In genomic region chr2:38547793-38548517, GRCm38 (mm10) we compare ENCODE assay signal across 20 mouse cellular contexts. TPM values are rescaled to one million over a fixed set of nuclear protein-coding genes. Genes with fewer than 3 reads are reported as not detected.
DNase-seq lines count a peak whose midpoint lies in the region; ATAC-seq and TF ChIP-seq lines count a peak whose summit lies in the region.
"Had no signal": no experiment of that assay in that cellular context is flagged by ENCODE, and none has a peak within 500 bp of the region (broad histone marks: within the 10 kb centered on the region; RNA-seq: fewer than 3 reads in every experiment).

No protein-coding gene starts in this region.

- H3K4me3 ChIP-seq in forebrain, embryonic 14.5 days (ENCODE audit: low read depth, low read length): no peak overlapping the region
- H3K4me3 ChIP-seq in forebrain, embryonic 16.5 days (replicated peaks; ENCODE audit: low read length): no peak overlapping the region
- H3K4me3 ChIP-seq in neural tube, embryonic 13.5 days: no peak overlapping the region
- no peak overlapping the region for H3K4me3 ChIP-seq in neural tube, embryonic 15.5 days (replicated peaks)
- no peak overlapping the region for H3K4me3 ChIP-seq in midbrain, embryonic 14.5 days (replicated peaks; ENCODE audit: low read depth, low read length)
- H3K4me3 ChIP-seq: kidney, embryonic 15.5 days had no signal

- no peaks in the 10 kb centered on the region for H3K36me3 ChIP-seq in forebrain, embryonic 14.5 days (ENCODE audit: control insufficient read depth, insufficient read depth, low read length)
- H3K36me3 ChIP-seq in forebrain, embryonic 16.5 days (ENCODE audit: control insufficient read depth, insufficient read depth): no peaks in the 10 kb centered on the region
- no peaks in the 10 kb centered on the region; the same call in 1 of the 2 replicates for H3K36me3 ChIP-seq in neural tube, embryonic 13.5 days
- H3K36me3 ChIP-seq in neural tube, embryonic 15.5 days: no peaks in the 10 kb centered on the region
- H3K36me3 ChIP-seq in midbrain, embryonic 14.5 days (ENCODE audit: control insufficient read depth, insufficient read depth, low read length): no peaks in the 10 kb centered on the region

- no peak for DNase-seq in forebrain, embryonic 14.5 days (ENCODE audit: low spot score)
- peak; percentile 43 for DNase-seq in brain, embryonic 14.5 days (ENCODE audit: low read depth)
- DNase-seq in midbrain, embryonic 14.5 days: peak; percentile 50
- DNase-seq in kidney, postnatal 10 days: no peak
- no peak for DNase-seq in adrenal gland, postnatal 14 days
- DNase-seq: adrenal gland, adult 8-10 months; cerebellum, adult 11-12 months; cerebellum, postnatal 25 days; gastrocnemius, postnatal 25 days; heart, postnatal 10 days; layer of hippocampus, postnatal 36 days; left cerebral cortex, postnatal 4 days; lung, adult 2 months; lung, postnatal 4 days; right cerebral cortex, postnatal 4 days had no signal

- WGBS in forebrain, embryonic 14.5 days: 65% methylated on average over 11 of the region's 11 CpGs
- 52% methylated on average over 11 of the region's 11 CpGs for WGBS in forebrain, embryonic 16.5 days
- WGBS in neural tube, embryonic 13.5 days: 57% methylated on average over 11 of the region's 11 CpGs
- WGBS in neural tube, embryonic 15.5 days: 53% methylated on average over 11 of the region's 11 CpGs
- 24% methylated on average over 11 of the region's 11 CpGs for WGBS in midbrain, embryonic 14.5 days

- no peak overlapping the region for H3K9ac ChIP-seq in forebrain, embryonic 14.5 days (ENCODE audit: low read length)
- H3K9ac ChIP-seq in forebrain, embryonic 16.5 days (replicated peaks; ENCODE audit: low read depth, low read length): no peak overlapping the region
- H3K9ac ChIP-seq in neural tube, embryonic 13.5 days: 0 out of 2 replicates have a peak overlapping the region, but pooled peaks have one; percentile 14
- H3K9ac ChIP-seq in neural tube, embryonic 15.5 days (replicated peaks): no peak overlapping the region
- H3K9ac ChIP-seq in midbrain, embryonic 14.5 days (replicated peaks; ENCODE audit: low read length): no peak overlapping the region
- H3K9ac ChIP-seq: kidney, embryonic 15.5 days had no signal

- H3K27ac ChIP-seq in forebrain, embryonic 14.5 days (ENCODE audit: low read depth, low read length): peak overlapping the region; percentile 21; the same call in 1 of the 2 replicates
- H3K27ac ChIP-seq in forebrain, embryonic 16.5 days (ENCODE audit: low read length): no peak overlapping the region; the same call in 1 of the 2 replicates
- no peak overlapping the region for H3K27ac ChIP-seq in neural tube, embryonic 13.5 days (replicated peaks)
- no peak overlapping the region for H3K27ac ChIP-seq in neural tube, embryonic 15.5 days (replicated peaks)
- peak overlapping the region; percentile 15; the same call in 1 of the 2 replicates for H3K27ac ChIP-seq in midbrain, embryonic 14.5 days (replicated peaks; ENCODE audit: low read depth, low read length)
- H3K27ac ChIP-seq: kidney, embryonic 15.5 days had no signal

- no peak overlapping the region for H3K4me2 ChIP-seq in forebrain, embryonic 14.5 days (ENCODE audit: low read length)
- H3K4me2 ChIP-seq in forebrain, embryonic 16.5 days (ENCODE audit: low read length): no peak overlapping the region
- no peak overlapping the region for H3K4me2 ChIP-seq in neural tube, embryonic 13.5 days
- no peak overlapping the region for H3K4me2 ChIP-seq in neural tube, embryonic 15.5 days
- no peak overlapping the region for H3K4me2 ChIP-seq in midbrain, embryonic 14.5 days (ENCODE audit: low read length)
- H3K4me2 ChIP-seq: kidney, embryonic 15.5 days; liver, embryonic 11.5 days had no signal

- TF ChIP-seq CTCF in brain, embryonic 14.5 days (IDR thresholded peaks at IDR 0.05; ENCODE audit: borderline replicate concordance, extremely low read depth, insufficient read depth, insufficient read length): no peak

- no peak for ATAC-seq in forebrain, embryonic 14.5 days
- ATAC-seq in forebrain, embryonic 16.5 days: no peak
- no peak for ATAC-seq in neural tube, embryonic 13.5 days (ENCODE audit: low read depth)
- no peak for ATAC-seq in neural tube, embryonic 15.5 days (ENCODE audit: low FRiP score)
- no peak for ATAC-seq in midbrain, embryonic 14.5 days (ENCODE audit: low FRiP score, low TSS enrichment)

- H3K27me3 ChIP-seq in forebrain, embryonic 14.5 days (replicated peaks; ENCODE audit: control insufficient read depth, insufficient read depth, low read length): no peaks in the 10 kb centered on the region
- no peaks in the 10 kb centered on the region for H3K27me3 ChIP-seq in forebrain, embryonic 16.5 days (replicated peaks; ENCODE audit: control insufficient read depth, insufficient read depth, low read length)
- no peaks in the 10 kb centered on the region for H3K27me3 ChIP-seq in neural tube, embryonic 13.5 days
- no peaks in the 10 kb centered on the region for H3K27me3 ChIP-seq in neural tube, embryonic 15.5 days (replicated peaks)
- no peaks in the 10 kb centered on the region for H3K27me3 ChIP-seq in midbrain, embryonic 14.5 days (ENCODE audit: control insufficient read depth, insufficient read depth, low read length)
- H3K27me3 ChIP-seq: kidney, embryonic 15.5 days had no signal

- TF ChIP-seq POLR2A in brain, embryonic 14.5 days (IDR thresholded peaks at IDR 0.05; ENCODE audit: borderline replicate concordance, extremely low read depth, insufficient read depth, insufficient read length, poor library complexity, severe bottlenecking): no peak

- H3K4me1 ChIP-seq in forebrain, embryonic 14.5 days (ENCODE audit: control insufficient read depth, insufficient read depth, low read length): peaks cover 23% of the 10 kb centered on the region
- H3K4me1 ChIP-seq in forebrain, embryonic 16.5 days (replicated peaks; ENCODE audit: control insufficient read depth, insufficient read depth, low read length): peaks cover 13% of the 10 kb centered on the region
- H3K4me1 ChIP-seq in neural tube, embryonic 13.5 days (replicated peaks): peaks cover 49% of the 10 kb centered on the region
- H3K4me1 ChIP-seq in neural tube, embryonic 15.5 days: peaks cover 23% of the 10 kb centered on the region
- H3K4me1 ChIP-seq in midbrain, embryonic 14.5 days (ENCODE audit: control insufficient read depth, insufficient read depth, low read length): peaks cover 16% of the 10 kb centered on the region; the same call in 1 of the 2 replicates

- H3K9me3 ChIP-seq in forebrain, embryonic 14.5 days (replicated peaks; ENCODE audit: control insufficient read depth, low read length): no peaks in the 10 kb centered on the region
- H3K9me3 ChIP-seq in forebrain, embryonic 16.5 days (ENCODE audit: control insufficient read depth, low read length): no peaks in the 10 kb centered on the region
- no peaks in the 10 kb centered on the region for H3K9me3 ChIP-seq in neural tube, embryonic 13.5 days
- H3K9me3 ChIP-seq in neural tube, embryonic 15.5 days (replicated peaks): no peaks in the 10 kb centered on the region
- H3K9me3 ChIP-seq in midbrain, embryonic 14.5 days (ENCODE audit: control insufficient read depth, low read length): no peaks in the 10 kb centered on the region
- H3K9me3 ChIP-seq: kidney, embryonic 15.5 days had no signal

RNA-seq across cellular contexts. Expression of gene Nek6, which starts 36.5 kb away (rescaled TPM):
- polyA plus RNA-seq in forebrain, embryonic 14.5 days (2014; fragmentation: Nextera tagmentation; extraction: Ambion mirVana): 95.1 and 96.7 TPM in 2 replicates
- 87.6 and 105 TPM in 2 replicates for polyA plus RNA-seq in forebrain, embryonic 16.5 days (2015; fragmentation: Nextera tagmentation; extraction: Ambion mirVana)
- polyA plus RNA-seq in neural tube, embryonic 13.5 days (2015; fragmentation: Nextera tagmentation; extraction: Ambion mirVana): 58.8 and 60.5 TPM in 2 replicates
- 51.0 and 57.5 TPM in 2 replicates for polyA plus RNA-seq in neural tube, embryonic 15.5 days (2015; fragmentation: Nextera tagmentation; extraction: Ambion mirVana)
- polyA plus RNA-seq in brain, embryonic 14.5 days (2012; rRNA removed): 41.8 and 50.4 TPM in 2 replicates
- 59.8 and 62.3 TPM in 2 replicates for polyA plus RNA-seq in midbrain, embryonic 14.5 days (2014; fragmentation: Nextera tagmentation; extraction: Ambion mirVana)
- total RNA-seq in adrenal gland, postnatal 14 days (2021): 13.6 and 14.9 TPM in 2 replicates

Comparison
In these comparisons a context has a peak if more than half of its experiments do, and no peak if none do; other contexts are left out.
1. H3K27ac ChIP-seq: peak in forebrain, embryonic 14.5 days (single experiment) and midbrain, embryonic 14.5 days (single experiment); none in forebrain, embryonic 16.5 days (single experiment), neural tube, embryonic 13.5 days (single experiment) and neural tube, embryonic 15.5 days (single experiment).
2. DNase-seq: peak in brain, embryonic 14.5 days (single experiment) and midbrain, embryonic 14.5 days (single experiment); none in forebrain, embryonic 14.5 days (single experiment), kidney, postnatal 10 days (single experiment) and adrenal gland, postnatal 14 days (single experiment).